Mouse (Mus musculus): Measurements from ENCODE around the gene Plekhh3. TPM values are rescaled to one million over a fixed set of nuclear protein-coding genes. Genes with fewer than 3 reads are reported as not detected.

Plekhh3 gene
- polyA plus RNA-seq, 1 experiment from 2014 or later = 11.1 TPM

GRCm38 (mm10) chr11:101151063-101151462, 20.1 kb downstream of the Plekhh3 start:
- no peak for ATAC-seq

GRCm38 (mm10) chr11:101149178-101150105, 21.7 kb downstream of the Plekhh3 start:
- Histone ChIP-seq H3K4me2 (replicated peaks) (peak overlapping the region; percentile 33), H3K36me3 (no peaks in the 10 kb centered on the region), H3K9ac (no peak overlapping the region; the same call in 1 of the 2 replicates), H3K27ac (peak overlapping the region; percentile 87), H3K27me3 (replicated peaks) (no peaks in the 10 kb centered on the region), H3K9me3 (no peaks in the 10 kb centered on the region), H3K4me1 (replicated peaks) (peaks cover 15% of the 10 kb centered on the region), H3K4me3 (replicated peaks) (no peak overlapping the region)
- WGBS = 22% methylated on average over 9 of the region's 9 CpGs
- peak; percentile 64; the same call in 1 of the 2 replicates for ATAC-seq

More at GRCm38 (mm10) chr11:101151063-101151462, 20.1 kb downstream of the Plekhh3 start:
- no peak overlapping the region for H3K27ac ChIP-seq
- H3K9ac ChIP-seq = no peak overlapping the region
- no peaks in the 10 kb centered on the region for H3K27me3 ChIP-seq (replicated peaks)
- no peak overlapping the region for H3K4me3 ChIP-seq (replicated peaks)
- H3K4me1 ChIP-seq (replicated peaks) = peaks cover 23% of the 10 kb centered on the region
- no peaks in the 10 kb centered on the region for H3K36me3 ChIP-seq
- no peak overlapping the region for H3K4me2 ChIP-seq (replicated peaks)
- WGBS = 55% methylated on average over 2 of the region's 2 CpGs
- H3K9me3 ChIP-seq = no peaks in the 10 kb centered on the region

GRCm38 (mm10) chr11:101148751-101149150, 22.4 kb downstream of the Plekhh3 start:
- Histone ChIP-seq H3K9ac (no peak overlapping the region), H3K27me3 (replicated peaks) (no peaks in the 10 kb centered on the region), H3K36me3 (no peaks in the 10 kb centered on the region), H3K4me2 (replicated peaks) (peak overlapping the region; percentile 33), H3K4me3 (replicated peaks) (no peak overlapping the region), H3K9me3 (no peaks in the 10 kb centered on the region), H3K4me1 (replicated peaks) (peaks cover 18% of the 10 kb centered on the region), H3K27ac (peak overlapping the region; percentile 87)
- ATAC-seq = no peak
- 54% methylated on average over 10 of the region's 10 CpGs for WGBS

- 38% methylated on average over 10 of the region's 10 CpGs for WGBS
- H3K4me2 ChIP-seq (replicated peaks) = no peak overlapping the region
- no peak overlapping the region for H3K9ac ChIP-seq
- no peak overlapping the region for H3K4me3 ChIP-seq (replicated peaks)
- ATAC-seq = no peak
- H3K36me3 ChIP-seq = no peaks in the 10 kb centered on the region
- H3K27me3 ChIP-seq (replicated peaks) = no peaks in the 10 kb centered on the region
- no peaks in the 10 kb centered on the region for H3K9me3 ChIP-seq
- H3K4me1 ChIP-seq (replicated peaks) = peaks cover 22% of the 10 kb centered on the region
- no peak overlapping the region for H3K27ac ChIP-seq
Observed at GRCm38 (mm10) chr11:101146377-101146776, 24.8 kb downstream of the Plekhh3 start.

GRCm38 (mm10) chr11:101143338-101144225, 27.6 kb downstream of the Plekhh3 start:
- Histone ChIP-seq H3K4me3 (replicated peaks) (peak overlapping the region; percentile 14), H3K4me1 (replicated peaks) (peaks cover 20% of the 10 kb centered on the region), H3K4me2 (replicated peaks) (peak overlapping the region; percentile 64), H3K27ac (no peak overlapping the region), H3K36me3 (no peaks in the 10 kb centered on the region), H3K9ac (no peak overlapping the region; the same call in 1 of the 2 replicates), H3K9me3 (no peaks in the 10 kb centered on the region), H3K27me3 (replicated peaks) (peaks cover 6% of the 10 kb centered on the region; the same call in 1 of the 2 replicates)
- 25% methylated on average over 19 of the region's 19 CpGs for WGBS
- ATAC-seq = 0 out of 2 replicates have a peak, but pooled peaks have one; percentile 29

GRCm38 (mm10) chr11:101142215-101142967, 28.8 kb downstream of the Plekhh3 start:
- H3K36me3 ChIP-seq = no peaks in the 10 kb centered on the region
- no peaks in the 10 kb centered on the region for H3K9me3 ChIP-seq
- whole genome bisulfite sequencing = 86% methylated on average over 10 of the region's 10 CpGs
- no peak for ATAC-seq
- peaks cover 23% of the 10 kb centered on the region for H3K4me1 ChIP-seq (replicated peaks)
- H3K27ac ChIP-seq = no peak overlapping the region
- no peak overlapping the region for H3K4me2 ChIP-seq (replicated peaks)
- no peak overlapping the region for H3K4me3 ChIP-seq (replicated peaks)
- no peak overlapping the region for H3K9ac ChIP-seq
- H3K27me3 ChIP-seq (replicated peaks) = peaks cover 6% of the 10 kb centered on the region; the same call in 1 of the 2 replicates

- Histone ChIP-seq H3K4me2 (replicated peaks) (no peak overlapping the region), H3K27me3 (replicated peaks) (peaks cover 6% of the 10 kb centered on the region; the same call in 1 of the 2 replicates), H3K9me3 (no peaks in the 10 kb centered on the region), H3K36me3 (no peaks in the 10 kb centered on the region), H3K4me1 (replicated peaks) (peaks cover 23% of the 10 kb centered on the region), H3K9ac (no peak overlapping the region), H3K27ac (no peak overlapping the region), H3K4me3 (replicated peaks) (no peak overlapping the region)
- 75% methylated on average over 8 of the region's 8 CpGs for WGBS
- ATAC-seq = no peak
Observed at GRCm38 (mm10) chr11:101141088-101141487, 30.1 kb downstream of the Plekhh3 start.

- H3K4me1 ChIP-seq (replicated peaks) = peaks cover 23% of the 10 kb centered on the region
- peak overlapping the region; percentile 22 for H3K4me3 ChIP-seq (replicated peaks)
- H3K27ac ChIP-seq = no peak overlapping the region
- peaks cover 6% of the 10 kb centered on the region; the same call in 1 of the 2 replicates for H3K27me3 ChIP-seq (replicated peaks)
- H3K9me3 ChIP-seq = no peaks in the 10 kb centered on the region
- peak overlapping the region; percentile 64 for H3K4me2 ChIP-seq (replicated peaks)
- peak overlapping the region; percentile 39 for H3K9ac ChIP-seq
- ATAC-seq = no peak
- no peaks in the 10 kb centered on the region for H3K36me3 ChIP-seq
- 35% methylated on average over 27 of the region's 27 CpGs for WGBS
Observed at GRCm38 (mm10) chr11:101140164-101140819, 30.9 kb downstream of the Plekhh3 start.

- H3K4me2 ChIP-seq (replicated peaks) = peak overlapping the region; percentile 46
- H3K36me3 ChIP-seq = no peaks in the 10 kb centered on the region
- H3K9me3 ChIP-seq = no peaks in the 10 kb centered on the region
- 19% methylated on average over 15 of the region's 15 CpGs for WGBS
- peaks cover 20% of the 10 kb centered on the region for H3K4me1 ChIP-seq (replicated peaks)
- no peak overlapping the region for H3K9ac ChIP-seq
- no peak overlapping the region for H3K4me3 ChIP-seq (replicated peaks)
- peaks cover 6% of the 10 kb centered on the region; the same call in 1 of the 2 replicates for H3K27me3 ChIP-seq (replicated peaks)
- peak; percentile 66 for ATAC-seq
- 0 out of 2 replicates have a peak overlapping the region, but pooled peaks have one; percentile 18 for H3K27ac ChIP-seq
Observed at GRCm38 (mm10) chr11:101138536-101139181, 32.5 kb downstream of the Plekhh3 start.

GRCm38 (mm10) chr11:101137000-101137399, 34.2 kb downstream of the Plekhh3 start:
- Histone ChIP-seq H3K4me1 (replicated peaks) (peaks cover 17% of the 10 kb centered on the region), H3K4me3 (replicated peaks) (no peak overlapping the region), H3K27me3 (replicated peaks) (peaks cover 6% of the 10 kb centered on the region; the same call in 1 of the 2 replicates), H3K27ac (no peak overlapping the region), H3K9ac (no peak overlapping the region), H3K4me2 (replicated peaks) (no peak overlapping the region), H3K9me3 (no peaks in the 10 kb centered on the region), H3K36me3 (no peaks in the 10 kb centered on the region)
- ATAC-seq = no peak
- 77% methylated on average over 7 of the region's 7 CpGs for WGBS
